Mouse (Mus musculus) hindbrain, postnatal 0 days (tissue): ENCODE results near the gene Susd4. TPM values are rescaled to one million over a fixed set of nuclear protein-coding genes. Genes with fewer than 3 reads are reported as not detected.

ENCODE experiments used
- ATAC-seq: fragments of 200-750 bp; cut with Nextera tagmentation; 2 replicates; pipeline ENCODE4 v1.8.0; 2017; ENCODE audit warnings: mild to moderate bottlenecking, moderate TSS enrichment, moderate library complexity
- DNase-seq: peaks from one replicate; pipeline ENCODE4 v3.0.0-alpha.2; 2015; ENCODE audit warnings: low spot score
- H3K27ac ChIP-seq: fragments of 300-500 bp; sonication (generic); 2 replicates; pipeline ENCODE4 v1.5.1; 2014; ENCODE audit warnings: mild to moderate bottlenecking
- H3K27me3 ChIP-seq: fragments of 300-500 bp; sonication (generic); 2 replicates; pipeline ENCODE4 v1.6.1; 2014; ENCODE audit warnings: low read length, mixed read lengths; ENCODE audit not compliant: insufficient read depth
- H3K36me3 ChIP-seq: fragments of 300-500 bp; sonication (generic); 2 replicates; pipeline ENCODE4 v1.6.1; 2014; ENCODE audit warnings: low read length, mixed read lengths; ENCODE audit not compliant: insufficient read depth
- H3K4me1 ChIP-seq: fragments of 300-500 bp; sonication (generic); 2 replicates; pipeline ENCODE4 v1.6.1; 2014; ENCODE audit warnings: antibody characterized with exemption, low read length, mixed read lengths; ENCODE audit not compliant: insufficient read depth
- H3K4me2 ChIP-seq: fragments of 300-500 bp; sonication (generic); 2 replicates; pipeline ENCODE4 v1.6.1; 2014; ENCODE audit warnings: low read depth, mild to moderate bottlenecking, low read length, moderate library complexity, mixed read lengths
- H3K4me3 ChIP-seq: fragments of 300-500 bp; sonication (generic); 2 replicates; pipeline ENCODE4 v1.5.1; 2014; ENCODE audit warnings: low read length
- H3K9ac ChIP-seq: fragments of 300-500 bp; sonication (generic); replicated peaks from 2 replicates; pipeline ENCODE4 v1.6.1; 2014; ENCODE audit warnings: mild to moderate bottlenecking, low read length, moderate library complexity, mixed read lengths
- H3K9me3 ChIP-seq: fragments of 300-500 bp; sonication (generic); 2 replicates; pipeline ENCODE4 v1.6.1; 2016; ENCODE audit warnings: low read length, mixed read lengths
- CTCF ChIP-seq: IDR thresholded peaks from 2 replicates; pipeline ENCODE4 v1.5.1; 2016; ENCODE audit warnings: antibody characterized with exemption, control low read depth, low read depth
- WGBS: fragments of 180-500 bp; shearing (Covaris S2); extraction: QIAGEN DNeasy Blood & Tissue Kit; methylation state at CpG from one replicate; pipeline ENCODE4 v1.1.7; 2014; 5-methylcytosine and 5-hydroxymethylcytosine counted together
- polyA plus RNA-seq: library from polyadenylated mRNA; unstranded; fragments of >200 nt; fragmentation: Nextera tagmentation; extraction: Ambion mirVana; gene quantifications from 2 replicates; pipeline ENCODE4 v1.2.1, GENCODE M21; 2015
- total RNA-seq: library from RNA; depleted of rRNA; stranded (reverse); fragments of >200 nt; gene quantifications from 2 replicates; pipeline ENCODE4 v1.2.3, GENCODE M21; 2014

Gene Susd4
- total and polyA plus RNA-seq, 2 experiments from 2014 or later: 74.4 to 77.3 TPM

DNA sequence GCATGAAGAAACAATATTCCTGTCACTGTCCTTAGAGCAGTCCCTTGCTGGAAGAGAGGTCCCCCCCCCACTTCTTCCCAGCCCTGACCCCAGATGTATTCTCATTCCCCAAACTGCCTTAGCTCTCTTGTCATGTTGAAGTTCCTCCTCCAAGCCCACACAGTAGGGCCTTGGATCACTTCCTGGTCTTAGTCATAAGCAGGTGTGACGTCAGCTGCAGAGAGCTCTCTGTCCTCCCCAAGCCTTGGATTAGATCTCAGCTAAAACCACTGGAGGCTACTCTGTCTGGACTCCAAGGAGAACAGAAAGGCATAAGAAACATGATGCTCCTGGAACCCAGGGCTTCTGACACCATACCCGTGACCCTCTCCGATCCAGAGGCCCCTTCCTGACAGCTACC lies 104.2 kb downstream of the Susd4 start:
- H3K9me3 ChIP-seq: no peaks in the 10 kb centered on the region
- H3K27me3 ChIP-seq: no peaks in the 10 kb centered on the region
- no peaks in the 10 kb centered on the region for H3K36me3 ChIP-seq
- ATAC-seq (no peak), DNase-seq (no peak)
- H3K4me1 ChIP-seq: no peaks in the 10 kb centered on the region; the same call in 1 of the 2 replicates
- no peak for TF ChIP-seq CTCF
- 88% methylated on average over 3 of the region's 3 CpGs for WGBS
- no peak overlapping the region for H3K4me3 ChIP-seq
- H3K27ac ChIP-seq: no peak overlapping the region
- no peak overlapping the region for H3K9ac ChIP-seq
- no peak overlapping the region for H3K4me2 ChIP-seq

- Histone ChIP-seq H3K4me1 (no peaks in the 10 kb centered on the region; the same call in 1 of the 2 replicates), H3K9ac (0 out of 2 replicates have a peak overlapping the region, but pooled peaks have one; percentile 21), H3K4me2 (no peak overlapping the region), H3K4me3 (no peak overlapping the region), H3K27me3 (no peaks in the 10 kb centered on the region), H3K9me3 (no peaks in the 10 kb centered on the region), H3K36me3 (no peaks in the 10 kb centered on the region), H3K27ac (peak overlapping the region; percentile 51)
- TF ChIP-seq CTCF: peak; percentile 50
- DNase-seq (peak; percentile 59), ATAC-seq (peak; percentile 73)
- WGBS: 30% methylated on average over 14 of the region's 14 CpGs
Measured at GRCm38 (mm10) chr1:182868432-182869113, 104.9 kb downstream of the Susd4 start.

GRCm38 (mm10) chr1:182869114-182869456 lies 105.4 kb downstream of the Susd4 start:
- H3K4me3 ChIP-seq: no peak overlapping the region
- H3K27me3 ChIP-seq: no peaks in the 10 kb centered on the region
- DNase-seq (peak; percentile 25), ATAC-seq (0 out of 2 replicates have a peak, but pooled peaks have one; percentile 41)
- no peak for TF ChIP-seq CTCF
- H3K9me3 ChIP-seq: no peaks in the 10 kb centered on the region
- H3K4me1 ChIP-seq: no peaks in the 10 kb centered on the region; the same call in 1 of the 2 replicates
- H3K9ac ChIP-seq: 0 out of 2 replicates have a peak overlapping the region, but pooled peaks have one; percentile 21
- H3K27ac ChIP-seq: peak overlapping the region; percentile 51
- no peak overlapping the region for H3K4me2 ChIP-seq
- WGBS: 27% methylated on average over 6 of the region's 6 CpGs
- H3K36me3 ChIP-seq: no peaks in the 10 kb centered on the region

DNA sequence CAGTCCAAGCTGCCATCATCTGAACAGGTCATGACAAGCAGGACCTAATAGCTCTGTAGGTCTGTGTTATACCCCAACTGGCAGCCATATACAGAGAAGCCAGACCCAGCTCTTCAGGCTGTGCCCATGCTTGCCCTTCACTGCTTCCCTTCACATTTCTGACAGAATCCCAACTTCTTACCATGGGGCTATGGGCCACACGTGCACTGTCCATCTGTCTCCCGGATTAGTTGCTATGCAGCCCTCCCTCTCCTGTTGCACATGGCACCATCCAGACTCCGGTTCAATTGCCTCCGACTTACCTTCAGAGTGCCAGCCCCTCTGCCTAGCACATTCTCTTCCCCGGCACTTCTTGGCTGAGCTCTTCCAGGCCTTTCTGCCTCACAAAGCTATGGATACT lies 114.5 kb downstream of the Susd4 start:
- DNase-seq: no peak
- no peak overlapping the region for H3K9ac ChIP-seq
- WGBS: 79% methylated on average over 5 of the region's 5 CpGs
- no peak for TF ChIP-seq CTCF
- H3K4me3 ChIP-seq: no peak overlapping the region
- H3K27me3 ChIP-seq: no peaks in the 10 kb centered on the region
- no peak overlapping the region for H3K4me2 ChIP-seq
- no peak overlapping the region for H3K27ac ChIP-seq
- ATAC-seq: 0 out of 2 replicates have a peak, but pooled peaks have one; percentile 29
- no peaks in the 10 kb centered on the region for H3K9me3 ChIP-seq
- H3K4me1 ChIP-seq: no peaks in the 10 kb centered on the region
- no peaks in the 10 kb centered on the region for H3K36me3 ChIP-seq

GRCm38 (mm10) chr1:182878719-182879118 lies 115.1 kb downstream of the Susd4 start:
- no peak for ATAC-seq
- Histone ChIP-seq H3K27me3 (no peaks in the 10 kb centered on the region), H3K4me3 (no peak overlapping the region), H3K36me3 (no peaks in the 10 kb centered on the region), H3K9me3 (no peaks in the 10 kb centered on the region), H3K9ac (no peak overlapping the region), H3K27ac (no peak overlapping the region), H3K4me2 (no peak overlapping the region), H3K4me1 (no peaks in the 10 kb centered on the region)
- DNase-seq: no peak
- 82% methylated on average over 4 of the region's 4 CpGs for whole genome bisulfite sequencing
- TF ChIP-seq CTCF: no peak

DNA sequence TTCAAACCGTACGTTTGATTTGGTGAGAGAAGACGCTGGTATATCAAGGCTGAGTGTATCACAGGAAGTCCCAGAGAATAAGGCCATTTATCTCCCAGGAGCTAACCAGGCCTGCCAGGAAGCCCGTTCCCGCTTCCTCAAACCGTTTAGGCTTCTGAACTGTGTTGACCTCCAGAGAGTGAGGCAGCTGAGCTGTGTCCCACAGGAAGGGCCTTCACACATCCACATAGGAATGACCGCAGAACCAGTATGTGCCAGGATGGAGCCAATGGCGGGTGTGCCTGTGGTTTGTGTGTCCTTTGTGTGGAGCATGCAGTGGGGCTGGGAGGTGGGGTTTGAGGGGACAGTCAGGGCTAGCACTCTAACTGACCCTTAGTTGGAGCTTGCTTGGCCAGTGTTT lies 117.6 kb downstream of the Susd4 start:
- Histone ChIP-seq H3K36me3 (no peaks in the 10 kb centered on the region), H3K4me1 (no peaks in the 10 kb centered on the region), H3K9me3 (no peaks in the 10 kb centered on the region), H3K4me3 (no peak overlapping the region), H3K9ac (no peak overlapping the region), H3K27ac (no peak overlapping the region), H3K4me2 (no peak overlapping the region), H3K27me3 (no peaks in the 10 kb centered on the region)
- WGBS: 82% methylated on average over 8 of the region's 8 CpGs
- DNase-seq (no peak), ATAC-seq (no peak)
- TF ChIP-seq CTCF: no peak

GRCm38 (mm10) chr1:182882611-182883010 lies 119.0 kb downstream of the Susd4 start:
- TF ChIP-seq CTCF: no peak
- Histone ChIP-seq H3K36me3 (no peaks in the 10 kb centered on the region), H3K4me3 (no peak overlapping the region), H3K4me2 (no peak overlapping the region), H3K4me1 (no peaks in the 10 kb centered on the region), H3K27ac (no peak overlapping the region), H3K9ac (no peak overlapping the region), H3K9me3 (no peaks in the 10 kb centered on the region), H3K27me3 (no peaks in the 10 kb centered on the region)
- DNase-seq (no peak), ATAC-seq (no peak)
- WGBS: 76% methylated on average over 2 of the region's 2 CpGs
